Mouse (Mus musculus) heart, embryonic 15.5 days (tissue): ENCODE results near the gene Hs3st4. TPM values are rescaled to one million over a fixed set of nuclear protein-coding genes. Genes with fewer than 3 reads are reported as not detected.

Experiments
- ATAC-seq: fragments of 200-750 bp; cut with Nextera tagmentation; replicated peaks from 2 replicates; pipeline ENCODE4 v1.8.0; 2017; ENCODE audit warnings: low read depth, moderate TSS enrichment; ENCODE audit not compliant: insufficient number of reproducible peaks, insufficient read depth, low FRiP score
- H3K27ac ChIP-seq: fragments of 300-500 bp; sonication (generic); 2 replicates; pipeline ENCODE4 v1.5.1; 2015; ENCODE audit warnings: mild to moderate bottlenecking, inconsistent platforms
- H3K27me3 ChIP-seq: fragments of 300-500 bp; sonication (generic); 2 replicates; pipeline ENCODE4 v1.6.1; 2015; ENCODE audit warnings: inconsistent platforms
- H3K36me3 ChIP-seq: fragments of 300-500 bp; sonication (generic); 2 replicates; pipeline ENCODE4 v1.6.1; 2015; ENCODE audit warnings: mild to moderate bottlenecking, inconsistent platforms
- H3K4me1 ChIP-seq: fragments of 300-500 bp; sonication (generic); replicated peaks from 2 replicates; pipeline ENCODE4 v1.6.1; 2015; ENCODE audit warnings: inconsistent platforms
- H3K4me2 ChIP-seq: fragments of 300-500 bp; sonication (generic); 2 replicates; pipeline ENCODE4 v1.6.1; 2015; ENCODE audit warnings: inconsistent platforms, mild to moderate bottlenecking, moderate library complexity
- H3K4me3 ChIP-seq: fragments of 300-500 bp; sonication (generic); 2 replicates; pipeline ENCODE4 v1.5.1; 2015; ENCODE audit warnings: mild to moderate bottlenecking, inconsistent platforms
- H3K9ac ChIP-seq: fragments of 300-500 bp; sonication (generic); 2 replicates; pipeline ENCODE4 v1.6.1; 2015; ENCODE audit warnings: mild to moderate bottlenecking, inconsistent platforms
- H3K9me3 ChIP-seq: fragments of 300-500 bp; sonication (generic); replicated peaks from 2 replicates; pipeline ENCODE4 v1.6.1; 2016; ENCODE audit warnings: inconsistent platforms
- WGBS: fragments of 180-500 bp; shearing (Covaris S2); methylation state at CpG from one replicate; pipeline ENCODE4 v1.1.7; 2015; ENCODE audit warnings: mixed read lengths; 5-methylcytosine and 5-hydroxymethylcytosine counted together
- polyA plus RNA-seq: library from polyadenylated mRNA; unstranded; fragments of >200 nt; fragmentation: Nextera tagmentation; extraction: Ambion mirVana; gene quantifications from 2 replicates; pipeline ENCODE4 v1.2.1, GENCODE M21; 2015

Hs3st4 gene
- polyA plus RNA-seq, 1 experiment from 2014 or later: 0.58 TPM

DNA sequence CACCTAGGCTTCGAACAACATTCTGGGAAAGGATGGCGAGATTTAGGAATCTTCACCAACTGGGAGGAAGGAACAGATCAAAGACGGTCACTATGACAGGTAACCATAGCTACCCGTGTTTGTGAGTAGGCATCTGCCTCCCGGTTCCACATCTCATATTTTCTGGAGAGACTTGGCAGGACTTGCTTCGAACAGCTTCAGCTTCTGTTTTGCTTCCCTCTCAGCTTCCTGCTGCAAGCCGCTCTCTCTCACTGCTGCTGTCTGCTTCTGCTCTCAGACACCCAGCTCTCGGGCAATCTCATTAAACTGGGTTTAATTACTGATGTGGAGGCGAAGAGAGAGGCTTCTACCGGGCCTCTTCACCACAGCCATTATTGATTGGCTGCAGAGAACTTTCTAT lies 237.9 kb downstream of the Hs3st4 start:
- Histone ChIP-seq H3K27me3 (no peaks in the 10 kb centered on the region), H3K9ac (no peak overlapping the region), H3K9me3 (no peaks in the 10 kb centered on the region), H3K36me3 (no peaks in the 10 kb centered on the region), H3K27ac (no peak overlapping the region), H3K4me3 (no peak overlapping the region), H3K4me2 (no peak overlapping the region), H3K4me1 (no peaks in the 10 kb centered on the region)
- no peak for ATAC-seq
- WGBS: 64% methylated on average over 10 of the region's 10 CpGs

DNA sequence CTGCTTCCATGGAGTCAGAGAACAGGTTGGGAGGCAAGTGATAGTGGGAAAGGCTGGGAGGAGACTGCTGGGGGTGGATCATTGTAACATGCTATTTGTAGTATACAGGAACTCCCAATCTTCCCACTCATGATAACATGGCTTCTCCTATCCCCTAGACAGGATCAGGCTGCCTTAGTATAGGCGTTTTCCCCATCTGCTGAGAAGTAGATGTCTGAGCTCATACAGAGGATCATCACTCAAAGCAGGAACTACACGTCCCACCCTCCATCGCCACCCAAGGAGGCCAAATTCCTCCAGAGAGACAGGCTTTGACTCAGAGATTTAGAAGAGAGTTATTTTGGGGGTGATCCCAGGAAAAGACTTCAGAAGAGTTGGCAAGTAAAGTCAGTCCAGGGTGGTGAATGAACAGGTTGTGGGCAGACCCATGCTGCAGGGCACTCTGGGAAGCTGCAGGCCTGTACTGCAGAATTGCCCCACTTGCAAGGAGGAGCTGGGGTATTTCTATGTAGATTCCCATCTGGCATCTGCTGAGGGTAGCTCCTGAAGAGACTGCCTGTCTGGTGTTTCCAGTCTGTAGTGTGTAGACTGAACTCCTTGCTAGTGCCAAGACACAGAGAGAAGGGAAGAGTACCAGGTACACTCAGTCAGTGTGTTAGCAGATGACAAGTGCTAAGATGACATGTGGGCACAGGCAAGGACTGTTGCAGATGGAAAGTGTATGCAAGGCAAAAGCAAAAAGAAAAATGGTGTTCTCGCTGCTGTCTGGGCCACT lies 255.4 kb downstream of the Hs3st4 start:
- Histone ChIP-seq H3K27me3 (no peaks in the 10 kb centered on the region), H3K4me2 (no peak overlapping the region), H3K9me3 (no peaks in the 10 kb centered on the region), H3K27ac (no peak overlapping the region), H3K4me3 (no peak overlapping the region), H3K36me3 (no peaks in the 10 kb centered on the region), H3K4me1 (0 out of 2 replicates have a peak, but pooled peaks cover 6% of the 10 kb centered on the region), H3K9ac (no peak overlapping the region)
- 71% methylated on average over 4 of the region's 4 CpGs for WGBS
- no peak for ATAC-seq

DNA sequence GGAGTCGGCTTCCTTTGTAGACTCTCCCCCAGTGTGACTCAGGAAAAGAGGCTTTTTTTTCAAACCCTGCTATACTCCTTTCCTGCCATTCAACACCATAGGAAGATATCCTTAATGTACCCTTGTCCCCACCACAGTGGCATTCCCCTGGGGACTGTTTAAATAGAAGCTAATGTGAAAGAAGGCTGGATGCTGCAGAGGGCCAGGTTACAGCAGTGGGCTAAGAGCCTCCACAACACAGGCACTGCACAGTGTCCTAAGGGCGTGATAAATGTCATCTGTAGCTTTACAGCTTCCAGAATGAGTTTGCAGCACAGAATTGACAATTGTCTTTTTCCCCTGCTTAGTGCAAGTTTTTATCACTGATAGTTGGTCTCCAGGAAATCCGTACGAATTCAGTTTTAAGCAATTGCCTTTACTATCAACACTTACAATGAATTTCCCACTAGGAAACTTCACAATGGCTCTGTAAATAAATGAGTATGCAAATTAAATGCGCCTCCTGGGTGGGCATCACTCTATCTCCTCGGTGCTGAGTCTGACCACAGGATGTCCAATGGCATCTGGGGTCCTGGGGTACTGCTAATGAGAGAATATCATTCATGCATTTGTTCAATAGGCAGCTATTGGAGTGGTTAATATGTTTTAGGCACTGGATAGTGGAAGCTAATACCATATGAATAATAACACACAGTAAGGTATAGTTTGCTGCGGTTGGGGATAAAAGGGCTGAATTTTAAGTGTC lies 257.4 kb downstream of the Hs3st4 start:
- 45% methylated on average over 7 of the region's 7 CpGs for WGBS

DNA sequence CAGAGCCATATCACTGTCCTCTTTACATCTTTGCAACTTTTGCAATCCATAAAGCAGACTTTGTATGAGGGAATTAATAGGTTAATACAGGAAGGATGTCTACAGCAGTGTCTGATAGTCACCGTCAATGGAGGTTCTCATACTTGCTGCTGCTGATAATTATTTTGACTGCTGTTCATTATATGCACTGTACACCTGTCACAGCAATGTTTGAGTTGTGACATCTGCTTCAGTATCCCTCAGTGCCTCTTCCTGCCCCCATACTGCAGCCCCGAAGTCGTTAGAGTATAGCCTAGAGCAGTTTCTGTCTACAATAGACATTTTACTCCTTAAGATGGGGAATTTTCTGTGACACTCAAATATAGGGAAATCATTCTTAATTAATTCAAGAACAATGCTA lies 267.2 kb downstream of the Hs3st4 start:
- ATAC-seq: no peak
- no peaks in the 10 kb centered on the region for H3K27me3 ChIP-seq
- H3K36me3 ChIP-seq: no peaks in the 10 kb centered on the region
- no peak overlapping the region for H3K9ac ChIP-seq
- no peak overlapping the region for H3K4me3 ChIP-seq
- H3K4me2 ChIP-seq: no peak overlapping the region
- no peak overlapping the region for H3K27ac ChIP-seq
- no peaks in the 10 kb centered on the region for H3K4me1 ChIP-seq
- WGBS: 75% methylated on average over 3 of the region's 3 CpGs
- no peaks in the 10 kb centered on the region for H3K9me3 ChIP-seq

More for the DNA sequence above, 257.4 kb downstream of the Hs3st4 start:
- 0 out of 2 replicates have a peak, but pooled peaks cover 6% of the 10 kb centered on the region for H3K4me1 ChIP-seq
- no peaks in the 10 kb centered on the region for H3K36me3 ChIP-seq
- no peak overlapping the region for H3K4me2 ChIP-seq
- no peak for ATAC-seq
- no peak overlapping the region for H3K4me3 ChIP-seq
- H3K9me3 ChIP-seq: no peaks in the 10 kb centered on the region
- H3K27ac ChIP-seq: no peak overlapping the region
- no peaks in the 10 kb centered on the region for H3K27me3 ChIP-seq
- no peak overlapping the region for H3K9ac ChIP-seq

GRCm38 (mm10) chr7:124250566-124250965 lies 267.9 kb downstream of the Hs3st4 start:
- no peaks in the 10 kb centered on the region for H3K4me1 ChIP-seq
- H3K27me3 ChIP-seq: no peaks in the 10 kb centered on the region
- WGBS: 78% methylated on average over 1 of the region's 1 CpGs
- no peak overlapping the region for H3K4me2 ChIP-seq
- no peak for ATAC-seq
- no peak overlapping the region for H3K4me3 ChIP-seq
- H3K9me3 ChIP-seq: no peaks in the 10 kb centered on the region
- H3K27ac ChIP-seq: no peak overlapping the region
- no peaks in the 10 kb centered on the region for H3K36me3 ChIP-seq
- no peak overlapping the region for H3K9ac ChIP-seq

DNA sequence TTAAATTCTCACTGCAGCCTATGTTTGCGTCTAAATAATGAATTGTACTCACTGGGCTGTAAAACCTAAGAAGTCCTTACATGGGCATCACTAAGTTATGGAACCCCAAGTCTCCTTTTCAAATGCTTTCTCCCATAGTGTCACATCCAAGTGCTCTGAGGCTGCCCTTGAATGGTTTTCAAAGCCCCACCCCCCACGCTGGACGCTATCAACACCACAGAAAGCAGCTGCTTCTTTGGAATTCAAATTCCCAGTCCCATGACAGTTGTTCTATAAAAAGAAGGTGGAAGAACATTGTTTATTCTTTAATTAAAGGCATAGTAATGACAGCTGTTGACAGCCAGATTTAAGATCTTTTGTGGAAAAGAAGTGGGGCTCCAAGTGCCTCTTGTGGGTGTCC lies 275.8 kb downstream of the Hs3st4 start:
- no peaks in the 10 kb centered on the region for H3K27me3 ChIP-seq
- no peak overlapping the region for H3K4me2 ChIP-seq
- peaks cover 11% of the 10 kb centered on the region; the same call in 1 of the 2 replicates for H3K4me1 ChIP-seq
- ATAC-seq: peak; percentile 53; the same call in 1 of the 2 replicates
- H3K4me3 ChIP-seq: no peak overlapping the region
- H3K9me3 ChIP-seq: no peaks in the 10 kb centered on the region
- peak overlapping the region; percentile 25; the same call in 1 of the 2 replicates for H3K27ac ChIP-seq
- no peak overlapping the region for H3K9ac ChIP-seq
- H3K36me3 ChIP-seq: no peaks in the 10 kb centered on the region
- 42% methylated on average over 3 of the region's 3 CpGs for WGBS

DNA sequence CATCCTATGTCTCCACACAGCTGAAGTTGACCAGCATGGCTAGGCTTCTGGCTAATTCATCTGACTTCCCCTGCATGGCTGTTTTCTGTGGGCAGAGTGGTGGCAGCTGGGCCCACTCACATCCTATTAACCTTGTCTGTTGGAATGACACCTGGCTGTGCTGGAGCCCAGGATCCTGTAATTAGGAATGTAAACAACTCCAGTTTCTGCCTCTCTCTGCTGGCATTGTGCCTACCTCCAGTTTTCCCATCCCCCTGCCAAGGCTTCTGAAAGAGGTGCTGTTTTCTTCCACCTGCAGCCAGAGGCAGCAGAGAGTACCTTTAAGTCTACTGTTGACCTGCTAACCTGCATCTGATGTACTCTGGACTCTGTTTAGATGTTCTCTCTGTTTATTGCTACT lies 288.1 kb downstream of the Hs3st4 start:
- ATAC-seq: no peak
- Histone ChIP-seq H3K27me3 (no peaks in the 10 kb centered on the region), H3K36me3 (no peaks in the 10 kb centered on the region), H3K4me2 (no peak overlapping the region), H3K4me1 (no peaks in the 10 kb centered on the region), H3K4me3 (no peak overlapping the region), H3K27ac (no peak overlapping the region), H3K9ac (no peak overlapping the region), H3K9me3 (no peaks in the 10 kb centered on the region)

DNA sequence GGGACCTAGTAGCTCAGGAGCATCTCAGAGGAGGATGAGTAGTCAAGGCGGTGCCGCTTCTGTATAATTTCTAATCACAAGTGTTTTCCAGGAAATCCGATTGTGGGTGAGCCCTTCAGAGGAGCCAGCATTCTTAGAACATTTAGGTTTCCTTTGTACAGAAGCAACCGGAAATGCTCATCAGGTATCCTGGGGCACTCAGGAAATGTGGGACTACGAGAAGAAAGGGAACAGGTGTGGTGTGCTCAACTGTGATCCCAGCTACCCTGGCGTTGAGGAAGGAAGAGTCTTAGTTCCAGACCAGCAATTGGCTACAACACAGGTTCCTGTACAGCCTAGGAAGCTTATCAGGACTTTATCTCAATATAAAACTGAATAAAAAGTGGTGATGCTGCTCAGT lies 307.2 kb downstream of the Hs3st4 start:
- H3K27ac ChIP-seq: no peak overlapping the region
- no peak overlapping the region for H3K4me2 ChIP-seq
- no peaks in the 10 kb centered on the region for H3K9me3 ChIP-seq
- ATAC-seq: no peak
- no peak overlapping the region for H3K9ac ChIP-seq
- H3K4me3 ChIP-seq: no peak overlapping the region
- no peaks in the 10 kb centered on the region for H3K36me3 ChIP-seq
- H3K4me1 ChIP-seq: no peaks in the 10 kb centered on the region
- WGBS: 72% methylated on average over 6 of the region's 6 CpGs
- no peaks in the 10 kb centered on the region for H3K27me3 ChIP-seq

- Histone ChIP-seq H3K36me3 (no peaks in the 10 kb centered on the region), H3K27me3 (no peaks in the 10 kb centered on the region), H3K4me1 (no peaks in the 10 kb centered on the region), H3K9me3 (no peaks in the 10 kb centered on the region), H3K4me2 (no peak overlapping the region), H3K27ac (no peak overlapping the region), H3K9ac (no peak overlapping the region), H3K4me3 (no peak overlapping the region)
- WGBS: 71% methylated on average over 4 of the region's 4 CpGs
- ATAC-seq: no peak
These were observed 336.8 kb downstream of the Hs3st4 start for GRCm38 (mm10) chr7:124319451-124319850.

- no peak overlapping the region for H3K9ac ChIP-seq
- H3K4me1 ChIP-seq: no peaks in the 10 kb centered on the region
- H3K4me3 ChIP-seq: no peak overlapping the region
- no peaks in the 10 kb centered on the region for H3K9me3 ChIP-seq
- no peak for ATAC-seq
- H3K36me3 ChIP-seq: no peaks in the 10 kb centered on the region
- no peak overlapping the region for H3K27ac ChIP-seq
- 49% methylated on average over 1 of the region's 1 CpGs for WGBS
- H3K4me2 ChIP-seq: no peak overlapping the region
- H3K27me3 ChIP-seq: no peaks in the 10 kb centered on the region
These were observed 353.0 kb downstream of the Hs3st4 start for GRCm38 (mm10) chr7:124335635-124336034.

GRCm38 (mm10) chr7:124341510-124341909 lies 358.8 kb downstream of the Hs3st4 start:
- Histone ChIP-seq H3K4me3 (no peak overlapping the region), H3K36me3 (no peaks in the 10 kb centered on the region), H3K27me3 (no peaks in the 10 kb centered on the region), H3K9me3 (no peaks in the 10 kb centered on the region), H3K4me2 (no peak overlapping the region), H3K4me1 (no peaks in the 10 kb centered on the region), H3K27ac (no peak overlapping the region), H3K9ac (no peak overlapping the region)
- 73% methylated on average over 3 of the region's 3 CpGs for WGBS
- no peak for ATAC-seq
